Mouse (Mus musculus) heart, postnatal 14 days (tissue): ENCODE measurements at regions not wholly inside any gene's neighbourhood (a gene's known extent, or its start where the extent isn't known, plus 50 kb on each side); places are given as distances from the start of the nearest gene placed in this dataset.
A peak's percentile ranks its signal among the peaks of the same experiment; 100 is the strongest.
"Not testable (repeated sequence)": the region's sequence is repeated elsewhere in the genome, so short reads cannot be mapped to it uniquely, and the experiment has no call there.

Experiments
- DNase-seq, 2 experiments: peaks; one replicate each; pipeline ENCODE4 v3.0.0; 2021 to 2022
- intact Hi-C: fragments of 180-260 bp; cut with DNase I; formaldehyde crosslinking; loops from one replicate; pipeline ENCODE4 v1.15.1; 2025

DNA sequence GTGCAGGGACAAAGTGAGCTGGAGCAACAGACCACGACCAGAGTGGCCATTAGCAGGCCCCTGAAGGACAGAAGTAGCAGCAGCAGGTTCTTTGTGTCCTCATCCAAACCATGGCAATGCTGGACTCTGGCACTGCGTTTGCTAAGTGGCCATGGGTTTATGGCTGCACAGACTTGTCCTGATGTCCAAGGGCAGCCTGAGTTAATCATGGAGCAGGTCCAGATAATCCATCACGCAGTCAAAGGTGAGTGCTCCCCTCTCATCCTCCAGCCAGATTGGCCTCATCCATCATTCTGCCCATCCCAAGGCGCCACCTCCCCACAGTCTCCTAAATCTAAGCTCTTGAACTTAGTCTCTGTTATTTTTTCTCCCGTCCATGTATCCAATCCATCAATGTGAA, 186.4 kb downstream of the Fam198b start:
- intact Hi-C loops, result no loop called here
- no peak for DNase-seq

DNA sequence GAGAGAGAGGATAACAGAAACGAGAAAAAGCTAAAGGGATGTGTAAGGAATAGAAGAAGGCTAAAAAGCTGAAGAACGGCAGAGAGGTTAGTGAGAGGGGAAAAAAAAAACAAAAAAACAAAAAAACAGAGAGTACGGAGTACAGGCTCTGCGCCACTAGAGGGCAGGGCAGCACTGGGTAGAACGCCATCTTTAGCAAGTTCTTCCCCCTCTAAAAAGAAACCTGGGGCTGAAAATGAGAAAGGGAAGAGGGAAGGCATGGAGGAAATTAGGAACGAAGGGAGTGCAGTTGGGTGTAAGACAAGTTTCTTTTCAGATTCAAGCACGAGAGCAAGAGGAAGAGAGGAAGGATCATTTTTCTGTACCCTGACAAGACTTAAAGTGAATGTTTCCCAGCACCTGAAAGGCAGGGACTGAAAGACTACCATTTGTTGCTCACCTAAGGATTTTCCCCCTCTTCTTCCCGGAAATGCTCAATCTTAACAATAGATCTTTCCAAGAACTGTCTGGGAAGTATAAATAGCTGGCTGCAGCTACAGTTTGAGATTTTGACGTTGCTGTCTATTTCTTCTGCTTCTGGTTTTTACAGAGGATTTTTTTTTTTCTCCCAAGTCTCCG, 195.6 kb downstream of the Fam198b start:
- intact Hi-C loops, result loop anchor here (2.0 to 10.0 kb wide), 2 partner anchors 723 to 1845 kb away; partner anchors contain the start of gene Gria2
- peak; percentile 64 to 78 for DNase-seq

- no peak for DNase-seq
- intact Hi-C loops, result loop anchor here (2.0 to 10.0 kb wide), 2 partner anchors 722 to 1844 kb away; partner anchors contain the start of gene Gria2
These were observed 196.9 kb downstream of the Fam198b start for GRCm38 (mm10) chr3:80081210-80081609.

DNA sequence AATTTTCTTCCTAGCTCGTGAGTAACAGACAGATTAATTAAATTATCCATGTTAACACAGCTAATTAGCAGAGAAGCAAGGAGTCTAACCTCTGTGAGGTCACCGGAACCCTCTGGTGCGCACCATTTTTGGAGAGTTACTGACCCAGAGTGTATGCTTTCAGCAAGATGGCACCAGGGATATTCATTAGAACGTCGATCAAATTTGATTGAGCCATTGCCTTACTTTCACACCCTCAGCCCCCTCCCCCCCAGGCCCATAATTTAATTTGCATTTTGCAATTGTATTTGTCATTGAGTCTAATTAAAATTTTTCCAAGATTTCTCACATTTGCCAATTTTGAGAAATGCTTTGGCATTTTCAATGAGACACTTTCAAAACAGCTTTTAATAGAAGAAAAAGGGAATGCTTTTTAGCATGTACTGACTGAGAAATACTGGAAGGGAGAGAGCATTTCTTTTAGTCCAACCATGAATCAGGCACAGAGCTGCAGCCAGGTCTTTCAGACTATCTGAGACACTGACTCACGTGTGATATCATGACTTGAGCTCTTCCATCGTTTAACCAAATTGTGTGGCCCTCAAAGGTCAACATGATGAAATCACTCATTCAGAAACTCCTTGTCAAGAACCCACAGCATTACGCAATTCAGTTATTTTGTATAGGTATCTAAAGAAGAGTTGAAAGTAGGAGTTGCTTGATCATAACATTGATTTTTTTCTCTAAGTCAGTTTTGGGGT, 198.6 kb downstream of the Fam198b start:
- DNase-seq, result no peak
- intact Hi-C loops, result loop anchor here (10.0 kb wide), 1 partner anchor 1842 kb away; no protein-coding TSS in a partner anchor

- no peak for DNase-seq
- intact Hi-C loops, result loop anchor here (10.0 kb wide), 1 partner anchor 1841 kb away; no protein-coding TSS in a partner anchor
These were observed 199.8 kb downstream of the Fam198b start for GRCm38 (mm10) chr3:80084168-80084567.

DNA sequence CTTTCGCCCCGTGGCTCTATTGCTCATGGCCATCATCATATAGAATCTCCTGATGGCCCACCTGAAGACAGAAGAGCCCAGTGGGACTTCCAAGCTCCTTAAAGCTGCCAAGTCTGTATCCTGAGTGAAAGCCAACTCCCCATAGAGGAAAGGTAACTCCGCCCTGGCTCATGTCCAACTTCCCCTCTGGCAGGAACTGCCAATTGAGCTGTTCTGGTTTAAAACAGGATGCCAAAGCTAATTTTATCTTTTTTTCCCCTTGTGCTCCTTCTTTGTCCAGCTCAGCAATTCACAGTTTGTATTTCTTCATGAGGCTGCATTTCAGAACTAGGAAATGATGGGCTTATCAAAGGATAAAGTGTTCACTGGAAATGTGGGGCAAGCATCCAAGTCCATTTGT, 215.3 kb downstream of the Fam198b start:
- peak; percentile 31 to 38 for DNase-seq
- intact Hi-C loops, result no loop called here

GRCm38 (mm10) chr3:80120177-80120736, 235.9 kb downstream of the Fam198b start:
- no peak for DNase-seq
- intact Hi-C loops, result no loop called here

- no peak for DNase-seq
- intact Hi-C loops, result no loop called here
These were observed 239.3 kb downstream of the Fam198b start for GRCm38 (mm10) chr3:80123666-80124065.

- intact Hi-C loops, result no loop called here
These were observed 240.3 kb downstream of the Fam198b start for GRCm38 (mm10) chr3:80124621-80125020.

DNA sequence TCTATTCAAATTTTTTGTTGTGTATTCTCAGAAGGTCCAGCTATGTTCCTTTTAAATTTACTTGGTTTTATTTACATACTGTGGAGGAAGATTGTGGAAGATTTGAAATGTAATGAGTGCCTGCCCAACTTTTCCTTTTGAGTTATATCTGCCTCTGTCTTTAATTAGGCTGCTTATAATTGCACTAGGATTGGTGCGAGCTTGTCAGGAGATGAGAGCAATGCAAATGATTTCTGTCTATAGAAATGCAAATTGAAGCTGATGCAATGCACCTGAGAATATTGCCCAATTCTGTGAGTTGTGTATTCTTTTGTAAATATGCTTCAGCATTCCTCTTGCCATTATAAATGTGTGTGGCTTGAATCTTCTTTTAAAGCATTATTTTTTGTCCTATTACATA, 257.4 kb downstream of the Fam198b start:
- intact Hi-C loops, result no loop called here
- DNase-seq, result no peak

More at GRCm38 (mm10) chr3:80124621-80125020, 240.3 kb downstream of the Fam198b start:
- DNase-seq, result no peak

GRCm38 (mm10) chr3:80160473-80160872, 276.1 kb downstream of the Fam198b start:
- intact Hi-C loops, result no loop called here

DNA sequence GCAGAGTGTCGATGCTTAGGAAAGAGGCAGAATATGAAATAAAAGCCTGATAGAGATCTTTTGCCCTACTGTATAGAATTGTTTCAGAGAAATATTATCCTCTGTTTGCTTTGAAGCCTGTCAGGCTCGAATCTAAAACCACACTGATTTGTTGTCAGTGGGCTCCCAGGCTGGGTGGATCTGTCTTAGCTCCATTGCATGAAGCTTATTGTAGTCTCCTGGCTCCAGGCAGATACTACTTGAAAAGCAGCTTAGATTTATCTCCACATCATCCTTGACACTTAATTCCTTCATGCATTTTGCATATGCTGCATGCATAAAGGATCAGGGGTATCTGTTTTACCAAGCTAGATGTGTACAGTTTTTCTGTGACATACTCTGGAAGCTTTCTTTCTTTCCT, 297.4 kb downstream of the Fam198b start:
- intact Hi-C loops, result no loop called here
- DNase-seq, result no peak

More at GRCm38 (mm10) chr3:80160473-80160872, 276.1 kb downstream of the Fam198b start:
- DNase-seq, result no peak

DNA sequence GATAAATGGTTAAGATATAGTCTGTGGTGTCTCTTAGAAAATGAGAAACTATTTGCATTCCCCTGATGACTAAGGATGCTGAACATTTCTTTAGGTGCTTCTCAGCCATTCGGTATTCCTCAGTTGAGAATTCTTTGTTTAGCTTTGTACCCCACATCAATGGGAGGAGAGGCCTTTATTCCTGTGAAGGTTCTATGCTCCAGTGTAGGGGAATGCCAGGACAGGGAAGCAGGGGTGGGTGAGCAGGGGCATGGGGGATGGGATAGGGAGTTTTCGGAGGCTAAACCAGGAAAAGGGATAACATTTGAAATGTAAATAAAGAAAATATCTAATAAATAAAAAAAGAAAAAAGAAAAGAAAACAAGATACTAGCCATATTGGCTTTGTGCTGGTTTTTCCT, 297.8 kb downstream of the Fam198b start:
- DNase-seq, intact Hi-C loops: not testable (repeated sequence)

DNA sequence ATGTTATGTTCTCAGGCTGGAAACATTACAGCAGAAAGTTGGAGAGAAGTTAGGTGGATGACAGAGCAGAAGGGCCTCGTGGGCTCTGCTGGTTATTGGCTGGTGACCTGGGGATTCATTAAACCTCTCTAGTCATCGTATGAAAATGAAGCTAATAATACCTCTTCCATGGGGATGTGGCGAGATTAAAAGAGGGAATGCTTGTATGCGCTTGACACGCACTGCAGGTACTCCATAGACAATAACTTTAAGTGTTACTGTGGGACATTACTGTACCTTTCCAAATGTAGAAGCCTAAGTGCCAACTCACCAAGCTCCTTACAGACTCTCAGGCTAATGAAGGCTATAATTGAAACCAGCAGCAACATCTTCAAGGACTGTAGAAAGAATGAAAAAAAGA, 303.1 kb downstream of the Fam198b start:
- DNase-seq, result no peak
- intact Hi-C loops, result no loop called here

- intact Hi-C loops, result no loop called here
- DNase-seq, result no peak
These were observed 316.6 kb downstream of the Fam198b start for GRCm38 (mm10) chr3:80200904-80201303.

GRCm38 (mm10) chr3:80204821-80205220, 320.5 kb downstream of the Fam198b start:
- intact Hi-C loops, result no loop called here
- DNase-seq, result peak; percentile 23 to 27

DNA sequence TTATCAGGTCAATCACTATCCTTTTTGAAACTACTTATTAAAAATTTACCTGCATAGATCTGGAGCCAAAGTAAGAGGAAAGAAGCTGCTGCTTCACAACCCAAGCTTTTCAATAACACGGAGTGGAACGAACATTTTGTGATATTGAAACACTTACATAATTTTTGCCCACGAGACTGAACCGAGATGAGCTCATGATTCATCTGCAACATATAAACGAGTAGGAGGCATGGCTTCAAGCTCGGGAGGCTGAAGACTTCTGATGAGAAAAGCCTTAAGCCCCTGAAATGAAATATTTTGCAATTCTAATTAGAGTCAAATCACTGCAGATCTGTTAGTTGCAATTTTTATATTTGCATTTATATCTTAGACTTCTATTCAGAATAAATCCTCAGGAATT, 321.0 kb downstream of the Fam198b start:
- intact Hi-C loops, result no loop called here
- no peak for DNase-seq

GRCm38 (mm10) chr3:80207022-80207421, 322.7 kb downstream of the Fam198b start:
- intact Hi-C loops, result no loop called here
- no peak for DNase-seq

GRCm38 (mm10) chr3:80208028-80208427, 323.7 kb downstream of the Fam198b start:
- no peak for DNase-seq
- intact Hi-C loops, result no loop called here

DNA sequence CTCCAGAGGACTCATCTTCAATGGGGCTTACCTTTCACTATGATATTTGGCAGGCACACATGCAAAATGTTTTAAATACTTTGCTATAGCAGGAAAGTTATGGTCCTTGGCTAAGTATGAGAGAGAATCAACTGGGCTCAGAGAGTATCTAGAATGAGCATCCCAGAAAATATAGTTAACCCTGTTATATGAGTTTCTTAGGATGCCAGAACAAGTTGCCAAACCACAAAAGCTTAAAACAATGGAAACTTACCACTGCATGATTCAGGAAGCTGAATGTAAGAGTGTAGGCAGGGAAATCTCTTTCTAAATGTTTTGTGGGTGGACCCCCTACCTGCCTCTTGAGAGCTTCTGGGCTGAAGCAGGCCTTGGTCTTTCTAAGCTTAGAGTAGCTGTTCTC, 325.3 kb downstream of the Fam198b start:
- DNase-seq, result no peak
- intact Hi-C loops, result no loop called here

- no peak for DNase-seq
- intact Hi-C loops, result no loop called here
These were observed 327.2 kb downstream of the Fam198b start for GRCm38 (mm10) chr3:80211323-80212109.
